Mouse (Mus musculus) heart, adult 18-20 months (tissue): ENCODE measurements at regions not wholly inside any gene's neighbourhood (a gene's known extent, or its start where the extent isn't known, plus 50 kb on each side); places are given as distances from the start of the nearest gene placed in this dataset.
A peak's percentile ranks its signal among the peaks of the same experiment; 100 is the strongest.

ENCODE experiments used
- DNase-seq, 2 experiments: peaks; one replicate each; pipeline ENCODE4 v3.0.0; 2021 to 2022; ENCODE audit warnings: mixed read lengths in 1 of 2

DNA sequence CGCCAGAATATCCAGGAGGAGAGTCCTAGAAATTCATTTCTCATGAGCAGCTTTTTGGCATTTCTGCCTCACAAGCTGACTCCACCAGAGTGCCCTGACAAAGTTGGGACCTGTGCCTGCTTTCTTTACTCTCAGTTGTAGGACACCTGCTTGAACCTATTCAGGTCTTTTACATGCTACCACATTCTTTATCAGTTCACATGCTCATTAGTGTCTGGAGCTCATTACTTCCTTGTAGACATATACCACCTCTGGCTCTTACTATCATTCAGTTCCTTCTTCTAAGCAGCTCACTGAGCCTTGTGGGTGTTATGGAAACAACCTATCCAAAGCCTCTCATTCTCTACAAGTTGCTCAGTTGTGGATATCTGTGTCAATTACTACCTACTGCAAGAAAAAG lies 363.4 kb upstream of the Gm5150 start:
- DNase-seq: no peak

DNA sequence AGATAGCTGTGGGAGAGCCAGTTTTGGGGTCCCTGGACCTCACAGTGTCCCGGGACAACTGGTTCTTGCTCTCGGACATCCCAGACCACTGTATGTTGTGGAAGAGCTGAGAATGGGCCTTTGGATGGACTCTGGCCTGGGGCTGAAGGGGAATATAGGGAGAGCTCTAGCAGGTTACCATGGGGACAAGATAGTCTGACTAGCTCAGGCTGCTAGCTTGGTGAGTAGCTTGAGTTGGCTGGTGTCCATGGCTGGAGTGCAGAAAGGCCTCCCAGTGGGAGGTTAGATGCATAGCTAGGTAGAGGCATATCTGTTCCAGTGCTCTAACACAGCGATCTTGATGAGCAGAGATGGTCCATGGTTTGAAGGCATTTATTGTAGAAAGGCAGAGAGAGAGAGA lies 356.9 kb upstream of the Gm5150 start:
- DNase-seq: no peak

GRCm38 (mm10) chr3:16358999-16359398 lies 352.8 kb upstream of the Gm5150 start:
- DNase-seq: no peak

- no peak for DNase-seq
Observed at GRCm38 (mm10) chr3:16330750-16331149, 324.5 kb upstream of the Gm5150 start.

DNA sequence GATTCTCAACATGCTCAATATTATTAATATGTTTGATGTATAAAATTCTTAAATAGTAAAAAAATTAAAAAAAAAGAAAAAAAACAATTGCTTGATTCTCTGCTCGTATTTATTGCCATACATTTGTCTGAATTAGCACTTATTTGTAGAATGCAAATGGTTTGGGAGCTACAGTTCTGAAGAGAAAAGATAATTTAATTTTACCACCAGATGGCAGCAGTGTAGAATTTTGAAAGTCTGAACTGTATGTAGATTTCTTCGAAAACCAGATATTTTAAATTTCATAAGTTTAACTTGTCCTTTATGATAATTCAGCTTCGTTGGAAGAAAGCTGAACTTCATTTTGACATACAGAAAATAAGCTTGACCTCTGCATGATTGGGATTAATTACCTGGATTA lies 304.6 kb upstream of the Gm5150 start:
- peak in 1 of 2 experiments; percentile 2 for DNase-seq

DNA sequence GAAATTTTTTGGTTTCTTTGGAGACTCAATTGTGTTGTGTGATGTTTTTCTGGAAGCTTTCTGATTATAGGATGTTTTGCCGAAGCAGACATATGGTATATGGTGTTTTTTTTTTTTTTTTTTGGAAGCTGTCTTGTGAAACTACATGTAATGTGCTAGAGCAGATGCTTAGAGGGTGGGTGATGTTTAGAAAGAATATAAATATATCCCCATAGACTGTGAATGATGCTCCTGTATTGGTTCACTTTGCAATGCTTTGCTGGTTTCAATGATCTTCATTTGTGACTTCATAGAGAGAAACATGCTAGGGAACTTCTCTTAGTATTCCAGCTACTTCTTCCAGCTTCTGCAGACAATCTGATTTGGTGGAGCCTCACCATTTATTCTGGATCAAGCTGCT lies 271.2 kb upstream of the Gm5150 start:
- no peak for DNase-seq
